Mouse (Mus musculus): Measurements from ENCODE around the gene Pga5. TPM values are rescaled to one million over a fixed set of nuclear protein-coding genes. Genes with fewer than 3 reads are reported as not detected.

Gene Pga5
- polyA plus RNA-seq (2015; fragmentation: Nextera tagmentation; extraction: Ambion mirVana): not detected in 2 replicates

DNA sequence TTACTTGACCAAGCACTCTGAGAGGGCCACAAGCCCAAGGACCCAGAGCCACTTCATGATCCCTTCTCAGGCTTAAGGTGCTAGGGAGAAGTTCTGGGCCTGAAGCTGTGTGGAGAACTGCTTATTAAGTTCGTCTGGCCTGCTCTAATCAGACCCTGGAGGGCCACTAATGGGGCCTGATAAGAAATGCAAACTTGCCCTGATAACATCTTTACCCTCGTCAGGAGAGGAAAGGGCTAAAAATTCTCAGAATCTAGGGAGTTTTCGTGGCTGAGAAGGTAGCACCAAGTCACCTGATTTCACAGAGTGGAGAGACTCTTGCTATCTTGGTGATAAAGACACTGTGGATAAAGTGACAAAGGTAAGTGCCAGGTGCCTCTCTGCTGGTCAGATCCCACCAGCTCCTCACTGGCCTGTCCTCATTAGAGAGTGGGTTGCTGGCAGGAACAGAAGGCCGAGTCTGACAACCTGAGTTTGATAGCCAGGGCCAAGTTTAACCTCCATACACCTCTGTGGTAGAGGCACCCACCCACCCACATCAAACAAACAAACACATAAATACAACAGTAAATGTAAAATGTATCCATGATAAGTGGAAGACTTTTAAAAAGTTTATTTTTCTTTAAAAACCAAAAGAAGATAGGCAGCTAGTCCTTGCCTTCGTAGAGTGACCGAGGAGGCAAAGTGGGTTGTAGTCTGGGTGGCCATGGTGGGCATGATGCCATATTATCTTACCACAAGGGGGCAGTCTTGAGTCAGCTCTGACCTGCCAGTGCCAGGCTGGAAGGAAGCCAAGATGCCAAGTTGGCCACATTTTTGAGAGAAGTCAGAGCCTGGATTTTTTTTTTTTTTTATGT is at the start of gene Pga5:
Pga5 (minus strand) TSS at position 157 of the 857 bp plus-strand sequence.
- Histone ChIP-seq H3K4me1 (ENCODE audit: control insufficient read depth, insufficient read depth, low read depth, low read length) (peaks cover 4% of the 10 kb centered on the region), H3K4me2 (ENCODE audit: low read length) (no peak within 1 kb of the TSS), H3K36me3 (ENCODE audit: control insufficient read depth, insufficient read depth, low read length) (no peaks in the 10 kb centered on the region), H3K9me3 (ENCODE audit: control insufficient read depth, low read length) (no peaks in the 10 kb centered on the region), H3K4me3 (ENCODE audit: low read length) (no peak within 1 kb of the TSS), H3K27me3 (replicated peaks; ENCODE audit: control insufficient read depth, insufficient read depth, low read length) (no peaks in the 10 kb centered on the region; the same call in 1 of the 2 replicates), H3K9ac (ENCODE audit: low read depth, low read length) (no peak within 1 kb of the TSS; the same call in 1 of the 2 replicates), H3K27ac (ENCODE audit: low read depth, low read length) (no peak within 1 kb of the TSS)
- WGBS: 41% methylated on average over 6 of the region's 6 CpGs
- peak; percentile 70 for ATAC-seq

DNA sequence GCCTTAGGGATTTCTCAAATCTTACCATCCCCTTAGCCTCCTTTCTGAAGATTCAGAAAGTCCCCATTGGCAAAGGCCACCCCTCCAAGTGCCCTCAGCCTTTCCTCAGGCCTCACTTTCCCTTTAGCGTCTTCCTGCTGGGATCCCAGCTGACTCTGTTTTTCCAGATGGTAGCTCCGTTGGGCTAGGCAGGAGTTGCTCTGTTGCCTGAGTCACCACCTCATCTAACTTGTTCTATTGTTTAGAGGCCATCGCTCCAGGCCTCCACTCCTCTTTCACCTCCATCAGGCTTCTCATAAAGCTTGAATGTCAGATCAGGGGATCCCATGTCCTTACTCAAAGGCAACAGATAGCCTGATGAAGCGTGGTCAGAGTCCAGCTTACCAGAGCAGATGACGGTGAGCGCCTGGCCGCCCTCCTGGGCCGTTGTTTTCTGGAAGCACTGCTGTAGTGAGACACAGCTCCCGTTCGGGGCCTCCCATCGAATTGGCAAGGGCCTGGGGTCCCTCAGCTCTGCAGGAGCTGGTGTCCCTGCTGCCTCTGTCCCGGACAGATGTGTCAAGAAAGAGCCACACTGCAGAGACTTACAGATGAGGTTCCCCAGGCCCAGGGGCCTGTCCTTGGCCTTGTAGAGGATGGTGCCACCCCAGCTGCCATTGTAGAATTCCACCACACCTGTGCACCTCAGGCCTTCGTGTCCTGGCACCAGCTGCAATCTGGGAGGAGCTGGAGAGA is 46.9 kb upstream of the Pga5 start:
- peaks cover 17% of the 10 kb centered on the region for H3K4me1 ChIP-seq (ENCODE audit: control insufficient read depth, insufficient read depth, low read depth, low read length)
- no peak overlapping the region for H3K4me3 ChIP-seq (ENCODE audit: low read length)
- no peaks in the 10 kb centered on the region for H3K27me3 ChIP-seq (replicated peaks; ENCODE audit: control insufficient read depth, insufficient read depth, low read length)
- H3K27ac ChIP-seq (ENCODE audit: low read depth, low read length): no peak overlapping the region
- 76% methylated on average over 13 of the region's 13 CpGs for whole genome bisulfite sequencing
- no peak overlapping the region for H3K4me2 ChIP-seq (ENCODE audit: low read length)
- H3K9me3 ChIP-seq (ENCODE audit: control insufficient read depth, low read length): no peaks in the 10 kb centered on the region
- H3K9ac ChIP-seq (ENCODE audit: low read depth, low read length): no peak overlapping the region
- ATAC-seq: no peak
- no peaks in the 10 kb centered on the region for H3K36me3 ChIP-seq (ENCODE audit: control insufficient read depth, insufficient read depth, low read length)

DNA sequence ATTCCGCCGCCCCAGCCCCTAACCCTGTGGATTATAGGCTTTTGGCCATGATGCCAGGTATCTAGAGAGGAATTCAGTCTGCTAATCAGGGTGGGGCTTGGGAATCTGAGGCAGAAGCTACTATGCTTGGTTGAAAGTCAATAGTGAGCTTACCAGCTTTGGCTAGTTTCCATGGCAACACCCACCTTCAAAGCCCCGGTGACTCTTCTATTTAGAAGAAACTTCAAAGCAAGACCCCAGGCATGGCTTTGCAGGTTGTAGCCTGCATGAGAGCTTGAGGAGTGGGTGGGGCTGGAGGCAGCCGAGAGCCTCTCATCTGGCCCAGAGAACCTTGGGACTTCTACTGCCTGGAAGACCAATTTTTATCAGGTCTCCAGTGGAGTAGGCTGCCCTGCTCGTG is 45.8 kb upstream of the Pga5 start:
- no peak overlapping the region for H3K9ac ChIP-seq (ENCODE audit: low read depth, low read length)
- WGBS: 45% methylated on average over 5 of the region's 5 CpGs
- H3K27ac ChIP-seq (ENCODE audit: low read depth, low read length): peak overlapping the region; percentile 35
- ATAC-seq: peak; percentile 40
- no peaks in the 10 kb centered on the region for H3K27me3 ChIP-seq (replicated peaks; ENCODE audit: control insufficient read depth, insufficient read depth, low read length)
- H3K4me3 ChIP-seq (ENCODE audit: low read length): no peak overlapping the region
- H3K36me3 ChIP-seq (ENCODE audit: control insufficient read depth, insufficient read depth, low read length): no peaks in the 10 kb centered on the region
- H3K4me2 ChIP-seq (ENCODE audit: low read length): no peak overlapping the region
- peaks cover 18% of the 10 kb centered on the region for H3K4me1 ChIP-seq (ENCODE audit: control insufficient read depth, insufficient read depth, low read depth, low read length)
- no peaks in the 10 kb centered on the region for H3K9me3 ChIP-seq (ENCODE audit: control insufficient read depth, low read length)

DNA sequence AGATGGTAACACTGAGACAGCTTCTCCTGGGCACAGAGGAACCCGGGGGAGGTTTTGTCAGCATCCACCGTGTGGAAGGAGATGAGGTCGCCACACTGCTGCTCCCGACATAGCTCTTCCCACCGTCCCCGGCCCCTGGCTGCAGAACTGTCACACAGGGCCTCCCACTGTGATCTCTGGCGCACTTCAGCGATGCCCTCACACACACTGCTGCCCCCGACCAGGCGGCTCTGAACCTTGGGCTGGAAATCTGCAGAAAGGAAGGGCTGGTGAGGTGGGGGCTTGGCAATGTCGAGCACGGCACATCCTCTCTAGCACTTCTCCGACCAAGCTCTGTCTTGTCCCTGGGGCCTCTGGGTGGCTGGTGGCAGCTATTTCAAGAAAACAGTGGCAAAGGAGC is 45.2 kb upstream of the Pga5 start:
- H3K4me3 ChIP-seq (ENCODE audit: low read length): no peak overlapping the region
- no peaks in the 10 kb centered on the region for H3K27me3 ChIP-seq (replicated peaks; ENCODE audit: control insufficient read depth, insufficient read depth, low read length)
- no peaks in the 10 kb centered on the region for H3K9me3 ChIP-seq (ENCODE audit: control insufficient read depth, low read length)
- peak overlapping the region; percentile 32; the same call in 1 of the 2 replicates for H3K9ac ChIP-seq (ENCODE audit: low read depth, low read length)
- H3K36me3 ChIP-seq (ENCODE audit: control insufficient read depth, insufficient read depth, low read length): no peaks in the 10 kb centered on the region
- WGBS: 15% methylated on average over 13 of the region's 13 CpGs
- peak overlapping the region; percentile 35 for H3K27ac ChIP-seq (ENCODE audit: low read depth, low read length)
- H3K4me1 ChIP-seq (ENCODE audit: control insufficient read depth, insufficient read depth, low read depth, low read length): peaks cover 18% of the 10 kb centered on the region
- peak overlapping the region; percentile 17; the same call in 1 of the 2 replicates for H3K4me2 ChIP-seq (ENCODE audit: low read length)
- ATAC-seq: peak; percentile 9; the same call in 1 of the 2 replicates

GRCm38 (mm10) chr19:10721064-10721463 is 43.2 kb upstream of the Pga5 start:
- H3K27ac ChIP-seq (ENCODE audit: low read depth, low read length): no peak overlapping the region
- H3K4me1 ChIP-seq (ENCODE audit: control insufficient read depth, insufficient read depth, low read depth, low read length): peaks cover 18% of the 10 kb centered on the region
- H3K27me3 ChIP-seq (replicated peaks; ENCODE audit: control insufficient read depth, insufficient read depth, low read length): no peaks in the 10 kb centered on the region
- ATAC-seq: no peak
- WGBS: 39% methylated on average over 5 of the region's 5 CpGs
- no peaks in the 10 kb centered on the region for H3K9me3 ChIP-seq (ENCODE audit: control insufficient read depth, low read length)
- H3K36me3 ChIP-seq (ENCODE audit: control insufficient read depth, insufficient read depth, low read length): no peaks in the 10 kb centered on the region
- no peak overlapping the region for H3K9ac ChIP-seq (ENCODE audit: low read depth, low read length)
- no peak overlapping the region for H3K4me2 ChIP-seq (ENCODE audit: low read length)
- no peak overlapping the region for H3K4me3 ChIP-seq (ENCODE audit: low read length)

DNA sequence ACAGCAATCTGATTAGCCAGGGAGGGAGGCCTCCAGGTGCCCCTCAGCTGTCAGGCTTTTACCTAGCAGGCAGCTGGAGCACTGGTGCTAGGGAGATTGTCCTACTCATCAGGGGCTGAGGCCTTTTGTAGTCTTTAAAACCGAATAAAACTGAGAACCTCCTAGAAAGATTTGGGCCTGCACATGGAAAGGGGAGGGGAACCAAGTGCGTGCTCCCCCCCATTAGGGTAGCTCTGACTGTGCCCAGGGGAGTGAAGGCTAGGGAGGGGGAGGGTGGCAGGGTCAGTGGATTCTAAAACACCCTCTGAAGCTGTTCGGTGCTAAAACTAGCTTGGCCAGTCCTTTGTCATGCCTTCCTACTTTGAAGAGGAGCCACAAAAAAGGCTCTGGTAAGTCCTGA is 42.7 kb upstream of the Pga5 start:
- no peak overlapping the region for H3K4me2 ChIP-seq (ENCODE audit: low read length)
- H3K9ac ChIP-seq (ENCODE audit: low read depth, low read length): no peak overlapping the region
- H3K27me3 ChIP-seq (replicated peaks; ENCODE audit: control insufficient read depth, insufficient read depth, low read length): no peaks in the 10 kb centered on the region
- peak overlapping the region; percentile 25; the same call in 1 of the 2 replicates for H3K27ac ChIP-seq (ENCODE audit: low read depth, low read length)
- H3K9me3 ChIP-seq (ENCODE audit: control insufficient read depth, low read length): no peaks in the 10 kb centered on the region
- WGBS: 31% methylated on average over 3 of the region's 3 CpGs
- no peak overlapping the region for H3K4me3 ChIP-seq (ENCODE audit: low read length)
- ATAC-seq: no peak
- peaks cover 18% of the 10 kb centered on the region for H3K4me1 ChIP-seq (ENCODE audit: control insufficient read depth, insufficient read depth, low read depth, low read length)
- H3K36me3 ChIP-seq (ENCODE audit: control insufficient read depth, insufficient read depth, low read length): no peaks in the 10 kb centered on the region

DNA sequence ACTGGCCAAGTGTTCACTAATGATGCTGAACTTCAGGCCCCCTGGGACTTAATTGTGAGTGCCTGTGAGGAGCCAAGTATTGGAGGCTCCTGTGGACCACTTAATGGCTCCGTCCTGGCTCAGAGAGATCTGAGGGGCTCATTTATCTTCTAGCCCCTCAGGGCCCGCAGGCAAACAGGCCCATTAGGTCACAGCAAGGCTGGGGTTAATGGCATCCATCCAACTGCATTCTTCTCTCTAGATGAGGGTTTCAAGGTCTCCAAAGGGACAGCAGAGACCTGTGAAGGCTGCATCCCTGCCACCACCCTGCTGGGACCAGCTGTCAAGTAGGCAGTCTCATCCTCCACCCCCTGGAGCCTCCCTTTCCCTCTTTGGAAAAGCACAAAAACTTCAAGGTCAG is 41.9 kb upstream of the Pga5 start:
- Histone ChIP-seq H3K36me3 (ENCODE audit: control insufficient read depth, insufficient read depth, low read length) (no peaks in the 10 kb centered on the region), H3K9me3 (ENCODE audit: control insufficient read depth, low read length) (no peaks in the 10 kb centered on the region), H3K27ac (ENCODE audit: low read depth, low read length) (no peak overlapping the region; the same call in 1 of the 2 replicates), H3K4me1 (ENCODE audit: control insufficient read depth, insufficient read depth, low read depth, low read length) (peaks cover 20% of the 10 kb centered on the region), H3K9ac (ENCODE audit: low read depth, low read length) (no peak overlapping the region; the same call in 1 of the 2 replicates), H3K27me3 (replicated peaks; ENCODE audit: control insufficient read depth, insufficient read depth, low read length) (no peaks in the 10 kb centered on the region), H3K4me3 (ENCODE audit: low read length) (no peak overlapping the region), H3K4me2 (ENCODE audit: low read length) (no peak overlapping the region)
- WGBS: 11% methylated on average over 2 of the region's 2 CpGs
- ATAC-seq: 0 out of 2 replicates have a peak, but pooled peaks have one; percentile 3

GRCm38 (mm10) chr19:10718251-10718775 is 40.4 kb upstream of the Pga5 start:
- ATAC-seq: no peak
- no peak overlapping the region for H3K27ac ChIP-seq (ENCODE audit: low read depth, low read length)

DNA sequence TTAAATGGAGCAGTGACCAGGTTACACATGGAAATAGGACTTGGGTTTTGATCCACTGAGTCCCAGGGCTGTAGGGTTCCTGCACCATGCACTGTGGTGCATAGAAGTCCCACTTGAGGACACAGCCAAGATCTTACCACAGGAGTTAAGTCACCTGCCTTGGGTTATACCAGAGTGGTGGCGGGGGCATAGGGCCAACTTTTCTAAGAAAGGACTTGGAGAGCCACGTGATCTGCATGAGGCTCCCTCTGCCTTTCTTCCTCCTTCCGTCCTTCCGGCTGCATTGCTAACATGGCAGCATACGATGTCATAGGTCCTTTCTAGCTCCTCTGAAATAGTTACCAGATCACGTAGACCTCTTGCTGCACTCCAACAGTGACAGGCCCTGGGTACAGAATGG is 37.6 kb upstream of the Pga5 start:
- no peak overlapping the region for H3K9ac ChIP-seq (ENCODE audit: low read depth, low read length)
- H3K4me1 ChIP-seq (ENCODE audit: control insufficient read depth, insufficient read depth, low read depth, low read length): peaks cover 13% of the 10 kb centered on the region
- peaks cover 23% of the 10 kb centered on the region for H3K36me3 ChIP-seq (ENCODE audit: control insufficient read depth, insufficient read depth, low read length)
- 93% methylated on average over 6 of the region's 6 CpGs for WGBS
- H3K4me2 ChIP-seq (ENCODE audit: low read length): no peak overlapping the region
- ATAC-seq: no peak
- peak overlapping the region; percentile 51; the same call in 1 of the 2 replicates for H3K27ac ChIP-seq (ENCODE audit: low read depth, low read length)
- no peaks in the 10 kb centered on the region for H3K27me3 ChIP-seq (replicated peaks; ENCODE audit: control insufficient read depth, insufficient read depth, low read length)
- H3K4me3 ChIP-seq (ENCODE audit: low read length): no peak overlapping the region
- no peaks in the 10 kb centered on the region for H3K9me3 ChIP-seq (ENCODE audit: control insufficient read depth, low read length)

More at GRCm38 (mm10) chr19:10718251-10718775, 40.4 kb upstream of the Pga5 start:
- peaks cover 19% of the 10 kb centered on the region for H3K4me1 ChIP-seq (ENCODE audit: control insufficient read depth, insufficient read depth, low read depth, low read length)
- 64% methylated on average over 7 of the region's 7 CpGs for WGBS
- H3K36me3 ChIP-seq (ENCODE audit: control insufficient read depth, insufficient read depth, low read length): peaks cover 4% of the 10 kb centered on the region
- H3K27me3 ChIP-seq (replicated peaks; ENCODE audit: control insufficient read depth, insufficient read depth, low read length): no peaks in the 10 kb centered on the region
- no peak overlapping the region for H3K4me3 ChIP-seq (ENCODE audit: low read length)
- H3K9me3 ChIP-seq (ENCODE audit: control insufficient read depth, low read length): no peaks in the 10 kb centered on the region
- no peak overlapping the region for H3K9ac ChIP-seq (ENCODE audit: low read depth, low read length)
- H3K4me2 ChIP-seq (ENCODE audit: low read length): no peak overlapping the region

All from hindbrain, embryonic 16.5 days (tissue).